Mouse (Mus musculus) left cerebral cortex, adult 2 months (tissue): ENCODE results near the gene Ctnnd2. TPM values are rescaled to one million over a fixed set of nuclear protein-coding genes. Genes with fewer than 3 reads are reported as not detected.

Source experiments
- DNase-seq, 2 experiments: peaks; one replicate each; pipeline ENCODE4 v3.0.0; 2021 to 2022; ENCODE audit warnings: low spot score in 2 of 2, mixed read lengths in 1 of 2; ENCODE audit errors: extremely low spot score in 1 of 2
- H3K27ac ChIP-seq: fragments of 200-600 bp; 2 replicates; pipeline ENCODE4 v1.8.1; 2022
- H3K4me3 ChIP-seq: fragments of 200-600 bp; 2 replicates; pipeline ENCODE4 v1.8.1; 2022
- CTCF ChIP-seq: fragments of 200-600 bp; IDR thresholded peaks from 2 replicates; pipeline ENCODE4 v1.8.1; 2022; ENCODE audit warnings: antibody characterized with exemption, mild to moderate bottlenecking, moderate library complexity
- intact Hi-C: fragments of 180-260 bp; cut with DNase I; formaldehyde crosslinking; loops from one replicate; pipeline ENCODE4 v1.15.1; 2025
- total RNA-seq, 2 experiments: library from RNA; stranded (reverse); gene quantifications; 2 replicates each; pipeline ENCODE4 v1.2.3; 2021

Gene Ctnnd2
- total RNA-seq, 2 experiments from 2014 or later: 274 to 276 TPM

- intact Hi-C loops: no loop called here
- no peak for TF ChIP-seq CTCF
- DNase-seq: no peak
- Histone ChIP-seq H3K4me3 (no peak overlapping the region), H3K27ac (no peak overlapping the region)
These were observed 613.4 kb downstream of the Ctnnd2 start for GRCm38 (mm10) chr15:30785706-30786320.

- intact Hi-C loops: no loop called here
- DNase-seq: no peak
- no peak for TF ChIP-seq CTCF
- H3K27ac ChIP-seq: no peak overlapping the region
- no peak overlapping the region for H3K4me3 ChIP-seq
These were observed 620.9 kb downstream of the Ctnnd2 start for GRCm38 (mm10) chr15:30793260-30793659.

- intact Hi-C loops: no loop called here
- H3K4me3 ChIP-seq: no peak overlapping the region
- no peak overlapping the region for H3K27ac ChIP-seq
- no peak for DNase-seq
- no peak for TF ChIP-seq CTCF
These were observed 623.3 kb downstream of the Ctnnd2 start for GRCm38 (mm10) chr15:30795723-30796122.

- intact Hi-C loops: no loop called here
- no peak overlapping the region for H3K4me3 ChIP-seq
- H3K27ac ChIP-seq: no peak overlapping the region; the same call in 1 of the 2 replicates
- peak in 1 of 2 experiments; percentile 16 for DNase-seq
- TF ChIP-seq CTCF: no peak
These were observed 655.3 kb downstream of the Ctnnd2 start for GRCm38 (mm10) chr15:30827424-30828263.

- TF ChIP-seq CTCF: no peak
- intact Hi-C loops: no loop called here
- Histone ChIP-seq H3K4me3 (no peak overlapping the region), H3K27ac (no peak overlapping the region)
- DNase-seq: no peak
These were observed 685.1 kb downstream of the Ctnnd2 start for GRCm38 (mm10) chr15:30857277-30858176.

- intact Hi-C loops: no loop called here
- Histone ChIP-seq H3K4me3 (no peak overlapping the region), H3K27ac (no peak overlapping the region)
- no peak for TF ChIP-seq CTCF
- DNase-seq: no peak
These were observed 695.0 kb downstream of the Ctnnd2 start for GRCm38 (mm10) chr15:30867429-30867828.

- no peak overlapping the region for H3K4me3 ChIP-seq
- no peak for DNase-seq
- H3K27ac ChIP-seq: no peak overlapping the region
- intact Hi-C loops: no loop called here
- no peak for TF ChIP-seq CTCF
These were observed 697.5 kb downstream of the Ctnnd2 start for GRCm38 (mm10) chr15:30869673-30870512.

- TF ChIP-seq CTCF: no peak
- DNase-seq: no peak
- H3K27ac ChIP-seq: peak overlapping the region; percentile 9; the same call in 1 of the 2 replicates
- intact Hi-C loops: no loop called here
- no peak overlapping the region for H3K4me3 ChIP-seq
These were observed 703.1 kb downstream of the Ctnnd2 start for GRCm38 (mm10) chr15:30875523-30875922.

GRCm38 (mm10) chr15:30884692-30885334, 712.4 kb downstream of the Ctnnd2 start:
- no peak for TF ChIP-seq CTCF
- no peak for DNase-seq
- Histone ChIP-seq H3K27ac (peak overlapping the region; percentile 7), H3K4me3 (no peak overlapping the region)
- intact Hi-C loops: no loop called here

GRCm38 (mm10) chr15:30885410-30885809, 713.0 kb downstream of the Ctnnd2 start:
- Histone ChIP-seq H3K4me3 (no peak overlapping the region), H3K27ac (no peak overlapping the region)
- no peak for DNase-seq
- intact Hi-C loops: no loop called here
- no peak for TF ChIP-seq CTCF
